Mouse (Mus musculus) cerebellum, postnatal 10 days (tissue): Measurements from ENCODE around the gene Tram2.

Source experiments
- DNase-seq, 2 experiments: peaks; one replicate each; pipeline ENCODE4 v3.0.0; 2021; ENCODE audit warnings: mixed read lengths in 2 of 2

The Tram2 gene

GRCm38 (mm10) chr1:20969642-20970041 lies 109.4 kb downstream of the Tram2 start:
- DNase-seq: no peak

GRCm38 (mm10) chr1:20954876-20955275 lies 124.2 kb downstream of the Tram2 start:
- no peak for DNase-seq

GRCm38 (mm10) chr1:20951799-20952198 lies 127.2 kb downstream of the Tram2 start:
- DNase-seq: no peak

- DNase-seq: peak; percentile 95 to 97
These were observed 127.7 kb downstream of the Tram2 start, which contains the start of gene Efhc1 for GRCm38 (mm10) chr1:20951300-20951763. Gene Efhc1 (plus strand): TSS chr1:20951626.
